Mouse (Mus musculus) spleen, adult 12 weeks (tissue): Measurements from ENCODE around the gene Efna1.
A peak's percentile ranks its signal among the peaks of the same experiment; 100 is the strongest.

ENCODE experiments used
- DNase-seq: peaks from one replicate; pipeline ENCODE4 v3.0.0; 2022; ENCODE audit warnings: low spot score

Gene Efna1

GRCm38 (mm10) chr3:89305551-89306325 is 24.8 kb upstream of the Efna1 start:
- DNase-seq: no peak

- DNase-seq: no peak
Observed at GRCm38 (mm10) chr3:89305105-89305504, 24.2 kb upstream of the Efna1 start.

- no peak for DNase-seq
Observed at GRCm38 (mm10) chr3:89304440-89304839, 23.5 kb upstream of the Efna1 start.

- no peak for DNase-seq
Observed at GRCm38 (mm10) chr3:89300514-89300913, 19.6 kb upstream of the Efna1 start.

DNA sequence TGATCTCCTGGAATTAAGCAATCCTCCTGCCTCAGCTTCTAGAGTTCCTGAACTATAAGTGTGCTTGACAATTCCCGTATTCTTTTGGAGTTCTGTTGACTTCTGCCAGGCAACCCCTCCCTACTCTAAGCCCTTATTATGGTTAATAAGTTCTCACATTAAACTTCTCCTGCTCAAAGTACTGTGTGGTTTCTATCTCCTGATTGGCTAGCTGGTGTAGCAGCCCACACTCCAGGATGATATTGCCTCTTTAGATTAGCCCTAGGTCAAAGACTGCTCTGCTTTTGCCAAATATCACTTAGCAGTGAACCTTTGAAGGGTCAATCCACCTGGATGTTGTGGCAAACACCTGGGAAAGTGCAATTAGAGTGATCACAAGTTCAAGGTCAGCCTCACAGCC is 19.1 kb upstream of the Efna1 start:
- no peak for DNase-seq

DNA sequence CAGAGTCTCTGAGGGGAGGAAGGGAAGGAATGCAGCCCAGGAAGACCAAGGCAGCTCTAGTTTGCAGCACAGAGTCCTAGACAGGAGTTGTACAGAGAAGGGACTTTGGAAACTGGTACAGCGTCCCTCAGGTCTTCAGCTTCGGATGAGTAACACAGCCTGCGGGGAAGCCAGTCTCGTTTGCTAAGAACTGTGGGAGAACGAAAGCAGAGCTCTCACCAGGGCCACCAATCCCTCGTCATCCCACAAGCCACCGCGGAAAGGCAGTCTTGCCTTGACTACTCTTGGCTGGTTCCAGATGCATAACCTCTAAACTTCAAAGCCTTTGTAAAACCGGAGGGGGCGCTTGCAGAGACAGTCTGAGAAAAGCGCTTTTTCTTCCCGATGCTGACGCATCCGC is 18.6 kb upstream of the Efna1 start:
- no peak for DNase-seq

DNA sequence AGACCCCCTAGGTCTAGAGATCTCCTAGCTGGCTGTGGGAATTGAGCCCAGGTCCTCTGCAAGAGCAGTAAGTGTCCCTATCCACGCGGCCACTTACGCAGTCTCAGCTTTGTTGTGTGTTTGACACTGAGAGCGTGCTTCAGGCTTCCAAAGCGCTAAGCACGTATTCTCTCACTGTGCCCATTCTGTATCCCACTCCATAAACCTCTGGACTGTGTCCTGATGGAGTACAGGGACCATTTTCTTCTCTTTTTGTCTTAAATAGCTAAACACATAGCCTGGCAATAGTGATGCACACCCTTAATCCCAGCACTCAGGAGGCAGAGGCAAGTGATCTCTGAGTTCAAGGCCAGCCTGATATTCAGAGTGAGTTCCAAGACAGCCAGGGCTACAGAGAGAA is 18.0 kb upstream of the Efna1 start:
- no peak for DNase-seq

DNA sequence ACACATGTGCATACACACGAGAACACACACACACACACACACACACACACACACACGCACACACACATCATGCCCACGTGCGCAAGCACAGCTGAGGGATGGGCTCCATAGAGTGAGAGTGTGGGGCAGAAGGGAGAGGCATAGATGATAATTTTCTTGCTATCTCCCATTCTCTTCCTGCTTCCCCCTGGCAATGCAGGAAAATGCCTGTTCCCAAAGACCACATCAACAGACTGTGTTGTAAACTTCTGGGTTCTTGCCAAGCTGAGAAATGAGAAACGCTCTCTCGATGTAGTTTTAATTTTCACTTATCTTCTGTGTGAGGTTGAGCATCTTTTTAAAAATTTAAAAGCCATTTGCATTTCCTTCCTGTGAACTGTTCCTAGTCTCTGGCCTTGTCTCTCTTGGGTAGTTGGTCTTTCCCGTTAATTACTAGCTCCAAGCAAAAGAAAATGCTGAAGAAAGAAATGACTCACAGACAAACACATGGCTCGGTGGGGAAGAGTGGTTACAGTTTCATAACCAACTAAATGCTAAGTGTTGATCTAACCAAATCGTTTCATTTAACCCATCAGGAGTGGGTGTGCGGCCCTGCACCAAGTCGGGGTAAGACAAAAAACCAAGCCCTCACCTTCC is 15.9 kb upstream of the Efna1 start:
- DNase-seq: no peak

- DNase-seq: no peak
Observed at GRCm38 (mm10) chr3:89295685-89296230, 14.8 kb upstream of the Efna1 start.

DNA sequence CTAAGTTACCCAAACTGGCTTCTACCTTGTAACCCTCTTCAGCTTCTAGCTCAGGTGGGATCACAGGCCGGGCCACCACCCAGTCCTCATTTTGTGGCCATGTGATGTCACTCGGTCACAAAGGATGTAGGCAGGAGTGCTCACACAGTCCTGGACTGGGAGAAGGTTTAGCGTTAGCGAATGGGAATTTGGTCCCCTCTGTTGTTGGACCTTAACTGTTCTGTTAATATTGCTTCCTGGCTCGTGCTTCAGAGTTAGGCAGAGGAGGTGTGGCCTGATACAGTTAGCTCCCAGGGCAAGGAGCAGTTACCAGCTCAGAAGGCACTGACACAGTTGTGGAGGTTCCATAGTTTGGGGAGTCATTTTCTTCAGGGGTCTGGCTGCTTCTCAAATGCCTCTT is 13.3 kb upstream of the Efna1 start:
- no peak for DNase-seq

DNA sequence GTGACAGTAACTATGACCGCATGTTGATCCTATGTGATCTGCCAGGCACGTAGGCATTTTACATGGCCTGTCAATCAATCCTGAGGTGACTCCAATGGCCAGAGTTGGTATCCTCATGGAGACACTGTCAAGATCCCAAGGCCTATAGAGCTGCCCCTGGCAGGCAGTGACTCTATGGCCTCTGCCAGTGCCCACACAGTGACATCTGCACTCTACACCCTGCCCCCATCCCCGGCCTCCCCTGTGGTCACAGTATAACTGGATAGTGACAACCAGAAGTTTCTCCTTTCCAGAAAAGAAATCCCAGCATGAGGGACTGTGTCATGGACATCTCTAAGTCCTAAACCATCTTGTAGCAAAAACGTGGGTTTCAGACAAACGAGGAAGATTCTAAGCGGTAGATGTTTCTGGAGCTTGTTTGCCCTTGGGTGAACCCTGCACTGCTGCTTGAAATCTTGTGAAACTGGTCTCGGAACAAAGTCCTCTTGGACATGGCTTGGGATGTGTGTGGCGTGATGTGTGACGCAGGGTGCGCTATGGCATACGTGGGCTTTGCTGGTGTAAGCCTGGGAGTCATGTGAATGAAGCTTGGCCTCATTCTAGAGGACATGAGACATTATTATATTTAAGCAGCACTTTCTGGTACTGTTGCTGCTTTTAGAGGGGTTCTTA is 12.4 kb upstream of the Efna1 start:
- no peak for DNase-seq

DNA sequence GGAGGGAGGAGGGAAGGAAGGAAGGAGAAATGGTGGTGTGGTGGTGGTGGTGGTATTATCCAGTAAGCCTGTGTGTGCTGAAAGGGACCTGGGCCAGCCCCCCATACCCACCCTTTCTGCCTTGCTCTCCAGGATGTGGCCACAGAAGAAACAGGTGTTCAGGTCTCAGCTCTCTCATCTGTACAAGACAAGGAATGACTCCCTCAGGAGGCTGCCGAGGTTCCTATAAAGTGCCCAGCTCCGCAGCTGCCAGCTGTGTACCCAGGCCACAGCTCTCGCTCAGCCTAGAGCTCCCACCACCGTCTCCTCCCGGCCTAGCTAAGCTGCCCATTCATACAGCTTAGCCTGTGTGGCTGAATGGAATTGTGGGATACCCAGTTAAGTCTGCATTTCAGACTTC is 11.4 kb upstream of the Efna1 start:
- DNase-seq: no peak

GRCm38 (mm10) chr3:89291874-89292273 is 10.9 kb upstream of the Efna1 start:
- no peak for DNase-seq

DNA sequence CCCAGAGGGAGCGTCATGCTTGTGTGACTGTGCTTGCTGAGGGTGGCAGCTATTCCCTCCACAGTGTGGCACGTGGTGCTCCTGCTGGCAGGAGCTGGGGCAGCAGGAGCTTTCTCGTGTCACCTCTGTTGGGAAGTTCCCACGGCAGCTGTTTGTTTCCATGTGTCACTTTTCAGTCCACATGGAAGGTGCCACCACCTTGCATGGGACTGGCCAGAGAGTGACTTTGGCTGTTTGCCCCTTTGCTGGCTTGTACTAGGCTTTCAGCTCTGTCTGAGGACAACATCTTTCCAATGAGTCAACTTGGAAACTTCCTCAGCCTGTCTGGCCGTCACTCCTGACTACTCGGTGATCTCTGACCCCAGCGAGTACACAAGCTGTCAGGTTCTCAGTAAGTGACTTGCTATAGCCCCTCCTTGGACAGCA is 7.6 kb upstream of the Efna1 start:
- DNase-seq: no peak

DNA sequence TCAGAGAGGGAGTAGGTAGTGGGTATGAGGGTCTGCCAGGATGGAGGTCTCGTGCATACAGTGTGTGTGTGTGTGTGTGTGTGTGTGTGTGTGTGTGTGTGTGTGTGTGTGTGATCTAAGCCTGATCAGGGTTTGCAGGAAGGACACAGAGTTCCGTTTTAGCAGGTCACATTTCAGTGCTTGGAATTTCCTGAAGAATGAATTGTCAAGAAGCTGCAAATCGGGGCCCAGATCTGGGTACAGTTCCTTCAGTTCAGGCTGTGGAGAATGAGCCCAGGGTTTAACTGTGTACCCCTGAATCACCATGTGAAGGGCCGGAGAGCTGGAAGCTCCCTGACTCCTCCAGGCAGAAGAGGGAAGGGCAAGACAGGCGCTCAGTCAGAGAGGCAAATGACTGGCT is 6.3 kb upstream of the Efna1 start:
- DNase-seq: no peak

GRCm38 (mm10) chr3:89285526-89285925 is 4.6 kb upstream of the Efna1 start:
- DNase-seq: no peak

- DNase-seq: no peak
Observed at GRCm38 (mm10) chr3:89284261-89284660, 3.3 kb upstream of the Efna1 start.

DNA sequence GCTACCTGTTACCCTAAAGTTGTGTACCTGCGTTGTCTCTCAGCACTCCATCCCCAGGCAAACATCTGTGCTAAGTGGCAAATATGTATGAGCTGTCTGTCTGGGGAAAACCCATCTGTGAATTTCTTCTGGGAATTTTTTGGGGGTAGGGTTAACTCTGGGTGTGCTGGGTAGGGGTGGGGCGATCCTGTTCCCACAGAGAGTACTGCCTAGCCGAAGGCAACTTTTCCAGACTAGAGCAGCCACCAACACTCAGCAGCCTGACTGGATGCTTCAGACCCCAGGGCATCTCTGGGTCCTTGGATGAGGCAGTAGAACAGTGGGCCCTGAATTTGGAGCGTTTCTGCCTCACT is 1.3 kb upstream of the Efna1 start:
- no peak for DNase-seq

DNA sequence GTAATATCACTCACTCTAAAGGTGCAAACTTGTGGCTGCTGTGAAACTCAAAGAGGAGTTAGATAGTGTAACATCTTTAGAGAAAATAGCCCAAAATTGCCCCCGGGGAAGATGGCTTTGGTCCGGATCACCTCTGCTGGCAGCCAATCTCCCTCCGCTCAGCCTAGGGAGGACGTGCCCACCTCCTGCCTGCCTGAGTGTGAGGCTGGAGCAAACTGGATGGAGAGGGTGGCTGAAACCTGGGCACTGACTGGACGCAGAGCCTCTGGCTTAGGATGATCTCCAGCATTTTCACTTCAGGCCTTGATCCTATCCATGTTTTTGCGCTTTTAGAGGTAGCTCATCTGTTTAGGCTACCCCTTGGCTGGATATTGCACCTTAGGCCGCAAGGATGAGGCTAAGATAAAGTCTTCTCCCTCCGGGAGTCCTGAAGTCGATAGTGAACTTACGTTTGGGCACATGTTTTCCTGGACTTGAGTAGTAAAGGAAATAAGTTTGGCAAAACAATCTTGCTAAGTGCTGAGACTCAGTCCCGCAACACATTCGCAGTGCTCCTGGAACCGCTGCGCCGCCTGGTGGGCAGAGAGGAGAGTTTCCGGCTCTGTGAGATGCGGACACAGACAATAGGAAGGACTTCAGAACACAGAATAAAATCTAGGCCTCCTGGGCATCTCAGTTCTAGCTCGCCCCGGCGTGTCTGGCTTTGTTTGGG is 793 bp upstream of the Efna1 start:
- DNase-seq: peak; percentile 56

DNA sequence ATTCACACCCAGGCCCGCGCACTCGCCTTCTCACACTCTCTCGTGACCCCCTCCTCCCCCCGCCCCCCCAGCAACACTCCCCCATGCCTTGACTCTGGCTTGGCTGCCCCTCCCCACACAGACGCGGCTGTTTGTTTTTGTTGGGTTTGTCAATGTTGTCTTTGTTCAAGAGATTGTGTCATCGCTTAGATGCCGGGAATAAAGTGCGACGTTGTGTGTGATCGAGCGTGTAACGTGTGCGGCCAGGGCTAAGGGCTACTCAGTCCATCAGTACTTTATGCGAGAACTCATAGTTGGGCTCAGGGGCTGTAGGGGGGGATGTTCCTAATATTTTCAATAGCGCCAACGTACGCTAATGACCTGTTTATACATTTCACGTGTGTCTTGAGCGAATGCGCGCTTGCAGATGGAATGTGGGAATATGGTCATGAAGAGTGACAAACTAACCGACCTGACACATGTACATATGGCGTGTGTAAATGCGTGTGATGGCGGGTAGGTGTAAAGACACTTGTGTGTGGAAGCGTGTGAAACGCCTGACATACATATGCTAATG is 814 bp downstream of the Efna1 start:
- DNase-seq: no peak

DNA sequence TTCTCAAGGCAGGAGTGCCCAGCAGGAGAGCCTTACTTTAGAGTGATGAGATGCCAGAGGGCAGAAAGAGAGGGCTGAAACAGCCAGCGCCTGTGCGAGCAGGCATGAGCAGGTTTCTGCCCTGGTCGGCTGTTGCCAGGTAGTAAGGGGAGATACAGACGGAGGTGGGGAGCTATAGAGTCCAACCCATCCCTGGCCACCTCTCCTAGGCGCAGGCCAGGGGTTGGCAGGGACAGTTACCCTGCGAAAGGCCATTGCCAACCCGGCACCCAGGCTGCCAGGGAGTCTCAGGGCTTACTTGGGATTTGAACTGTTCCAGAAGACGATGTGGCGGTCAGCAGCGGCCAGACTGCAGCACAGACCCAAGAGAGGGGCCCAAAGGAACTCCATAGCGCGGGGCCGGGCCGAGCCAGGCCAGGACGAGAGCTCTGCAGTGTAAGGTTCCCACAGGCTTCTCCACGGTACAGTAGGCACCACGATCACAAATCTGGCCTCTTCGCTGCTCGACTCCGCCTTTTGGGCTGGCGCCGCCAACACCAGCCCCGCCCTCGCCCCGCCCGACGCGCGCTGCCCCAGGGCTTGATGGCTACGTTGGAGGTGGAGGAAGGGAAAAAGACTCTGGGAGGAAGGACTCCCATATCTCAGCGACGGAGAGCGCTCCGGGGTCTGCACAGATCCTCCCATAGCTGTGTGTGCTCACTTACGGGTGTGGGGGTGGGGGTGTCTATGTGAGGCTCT is 1.6 kb downstream of the Efna1 start:
- DNase-seq: no peak
